Mouse (Mus musculus) kidney, adult 2 months (tissue): Measurements from ENCODE around the gene Tufm.

ENCODE experiments used
- CTCF ChIP-seq: fragments of 200-500 bp; conservative IDR thresholded peaks from 2 replicates; pipeline ENCODE4 v1.5.1; 2011; ENCODE audit warnings: low read depth, mild to moderate bottlenecking, control low read depth, low read length, moderate library complexity, mixed read lengths; ENCODE audit not compliant: insufficient read depth, insufficient read length
- POLR2A ChIP-seq: fragments of 200-500 bp; IDR thresholded peaks from one replicate; pipeline ENCODE4 v1.6.1; 2011; ENCODE audit warnings: low read depth, low read length, control low read depth

GRCm38 (mm10) chr7:126499416-126499815 is 12.3 kb downstream of the Tufm start:
- TF ChIP-seq POLR2A = no peak
- no peak for TF ChIP-seq CTCF
